Mouse (Mus musculus): ENCODE measurements at regions not wholly inside any gene's neighbourhood (a gene's known extent, or its start where the extent isn't known, plus 50 kb on each side); places are given as distances from the start of the nearest gene placed in this dataset.

DNA sequence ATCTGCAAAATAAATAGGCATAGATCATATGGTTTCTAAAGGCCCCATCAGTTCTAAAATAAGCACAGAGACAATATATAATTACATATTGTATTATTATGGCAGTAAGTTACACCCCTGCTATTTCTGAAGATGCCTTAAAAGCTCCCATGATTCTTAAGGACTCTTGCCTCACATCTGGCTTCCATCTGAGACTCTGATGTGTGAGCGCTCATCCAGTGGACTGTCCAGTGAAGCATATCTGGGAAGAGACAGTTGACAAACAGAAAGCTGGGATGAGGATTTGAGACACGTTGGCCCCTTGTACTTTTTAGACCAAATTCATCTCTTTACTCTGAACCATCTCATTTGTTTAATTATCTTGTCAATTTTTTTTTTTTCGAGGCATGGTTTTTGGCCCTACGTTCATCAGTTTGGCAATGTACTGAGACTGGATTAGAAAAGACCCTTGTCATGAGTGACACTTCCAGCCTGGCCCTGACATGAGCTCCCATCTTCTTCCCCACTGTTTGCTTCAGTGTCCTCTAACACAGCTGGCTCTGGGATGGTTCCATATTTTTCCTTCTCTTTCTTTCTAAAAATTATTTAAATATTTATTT is 63.4 kb upstream of the Eed start:
- TF ChIP-seq POLR2A (IDR thresholded peaks at IDR 0.05; ENCODE audit: control insufficient read depth, extremely low read depth, insufficient read depth, low read length, poor library complexity) (no peak), CTCF (IDR thresholded peaks at IDR 0.05; ENCODE audit: borderline replicate concordance, control insufficient read depth, extremely low read depth, insufficient read depth, low read length, poor library complexity) (no peak)

Data from thymus, adult 2 months (tissue).